Mouse (Mus musculus): Measurements from ENCODE around the gene Ttyh2. TPM values are rescaled to one million over a fixed set of nuclear protein-coding genes. Genes with fewer than 3 reads are reported as not detected.

Gene Ttyh2
- polyA plus RNA-seq (2015; fragmentation: Nextera tagmentation; extraction: Ambion mirVana), result 8.6 and 9.8 TPM in 2 replicates

GRCm38 (mm10) chr11:114675341-114675825 lies at the start of gene Ttyh2:
TSS of gene Ttyh2 (plus strand) at chr11:114675431.

GRCm38 (mm10) chr11:114668301-114668710 lies 6.9 kb upstream of the Ttyh2 start, which contains the start of gene Rpl38:
TSS of gene Rpl38 (plus strand) at chr11:114668524.

DNA sequence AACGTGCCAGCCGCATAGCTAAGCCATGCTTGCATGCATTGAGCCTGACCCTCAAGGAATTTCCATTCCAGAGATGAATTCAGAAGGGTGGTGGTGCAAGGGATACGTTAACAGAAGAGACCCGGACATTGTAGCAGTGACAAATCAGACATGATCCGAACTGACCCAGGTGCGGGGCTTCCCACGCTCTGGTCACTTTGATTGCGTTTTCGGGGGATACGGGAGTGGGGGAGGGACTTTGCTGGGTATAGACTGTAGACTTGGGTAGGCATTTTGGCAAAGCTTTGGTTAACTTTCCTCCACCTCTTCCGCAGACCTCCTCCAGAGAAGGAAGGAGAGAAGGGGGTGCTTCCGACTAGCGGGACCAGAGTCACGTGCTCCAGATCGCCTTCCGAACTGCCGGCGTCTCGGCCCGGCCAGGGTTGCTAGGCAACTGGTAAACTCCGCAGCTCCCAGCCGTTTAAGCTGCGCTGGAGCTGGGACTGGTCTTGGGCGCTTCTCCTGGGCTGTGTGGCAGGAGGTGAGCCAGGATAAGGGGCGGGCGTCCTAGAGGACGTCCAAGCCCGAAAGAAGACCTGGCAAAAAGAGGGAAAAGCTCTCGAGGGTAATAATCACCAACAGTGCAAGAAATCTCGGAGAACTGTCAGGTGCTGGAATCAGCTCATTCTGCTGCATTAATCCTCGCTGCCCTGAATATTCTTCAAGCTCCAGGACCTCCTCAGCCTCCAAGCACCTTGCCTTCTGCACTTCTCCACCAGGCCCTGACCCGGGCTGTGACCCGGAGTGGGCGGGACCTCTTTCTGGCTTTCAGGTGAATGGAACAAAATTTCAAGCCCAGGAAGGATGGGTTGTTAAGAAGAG lies 52.0 kb downstream of the Ttyh2 start, which contains the start of gene Dnaic2:
Dnaic2 (plus strand) TSS at position 444 of the 861 bp plus-strand sequence.

DNA sequence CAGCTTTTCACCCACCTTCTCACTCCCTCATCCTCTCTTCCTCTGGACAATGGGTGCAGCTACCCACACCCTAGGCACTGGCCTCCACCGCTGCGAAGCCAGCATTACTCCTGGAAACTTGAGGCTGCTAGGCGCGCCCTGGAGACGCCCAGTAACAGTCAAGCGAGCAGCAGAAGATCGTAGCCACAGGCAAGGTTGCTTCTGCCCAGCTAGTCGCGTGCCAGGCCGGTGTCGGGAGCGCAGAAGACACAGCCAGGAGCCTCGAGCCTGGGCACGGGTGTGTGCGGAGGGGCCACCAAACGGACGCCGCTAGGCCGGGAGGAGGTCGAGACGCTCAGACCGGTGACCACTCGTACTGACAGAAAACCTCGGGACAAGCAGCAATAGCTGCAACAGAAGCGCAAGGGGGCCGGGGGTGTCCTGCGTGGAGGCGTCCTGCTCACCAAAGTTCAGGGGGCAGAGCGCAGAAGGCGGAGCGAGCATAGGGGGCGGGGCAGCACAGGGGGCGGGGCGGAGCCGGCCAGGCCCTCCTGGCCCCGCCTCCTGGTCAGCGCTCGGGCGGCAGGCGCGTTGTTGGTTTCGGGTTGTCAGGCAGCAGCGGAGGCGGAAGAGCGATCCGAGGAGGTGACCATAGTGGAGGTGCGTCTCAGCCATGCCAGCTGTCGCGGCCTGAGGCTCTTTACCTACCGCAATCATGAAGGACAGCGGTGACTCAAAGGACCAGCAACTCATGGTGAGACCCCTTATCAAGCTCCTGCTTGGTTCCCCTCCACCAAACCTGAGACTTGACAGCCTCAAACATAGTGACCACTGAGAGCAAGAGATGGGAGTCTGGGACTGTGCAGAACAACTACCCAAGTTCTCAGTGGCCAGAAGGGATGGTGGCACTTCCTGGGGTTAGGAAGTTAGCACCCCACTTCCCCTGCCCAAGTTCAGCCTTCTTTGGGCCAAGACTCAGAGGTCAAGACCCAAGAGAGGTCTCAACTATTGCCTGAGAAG lies 89.9 kb downstream of the Ttyh2 start, which contains the start of gene Kif19a:
Kif19a (plus strand) TSS at position 569 of the 999 bp plus-strand sequence.

Other genes starting within 250 kb of the Ttyh2 start
- gene Rpl38, start 6.9 kb upstream of the Ttyh2 start, polyA plus RNA-seq (2015; fragmentation: Nextera tagmentation; extraction: Ambion mirVana), result 856 and 902 TPM in 2 replicates
- 0.36 and 0.67 TPM in 2 replicates for gene Dnaic2, start 52.0 kb downstream of the Ttyh2 start, polyA plus RNA-seq (2015; fragmentation: Nextera tagmentation; extraction: Ambion mirVana)
- 0.23 TPM in 1 of 2 replicates, not detected in the other for gene Kif19a, start 90.0 kb downstream of the Ttyh2 start, polyA plus RNA-seq (2015; fragmentation: Nextera tagmentation; extraction: Ambion mirVana)
- not detected in 2 replicates for gene Btbd17, start 120.5 kb downstream of the Ttyh2 start, polyA plus RNA-seq (2015; fragmentation: Nextera tagmentation; extraction: Ambion mirVana)
- not detected in 2 replicates for gene Gpr142, start 123.5 kb downstream of the Ttyh2 start, polyA plus RNA-seq (2015; fragmentation: Nextera tagmentation; extraction: Ambion mirVana)
- 4.9 and 5.6 TPM in 2 replicates for gene Gprc5c, start 175.7 kb downstream of the Ttyh2 start, polyA plus RNA-seq (2015; fragmentation: Nextera tagmentation; extraction: Ambion mirVana)
- gene Cd300a, start 214.6 kb downstream of the Ttyh2 start, polyA plus RNA-seq (2015; fragmentation: Nextera tagmentation; extraction: Ambion mirVana), result 2.0 and 3.5 TPM in 2 replicates